Mouse (Mus musculus): ENCODE data around the gene Fam228a. TPM values are rescaled to one million over a fixed set of nuclear protein-coding genes. Genes with fewer than 3 reads are reported as not detected.

The Fam228a gene
- total RNA-seq, 2 experiments from 2014 or later: 2.3 to 2.7 TPM

Other genes with a start within 250 kb of the Fam228a start
- gene Itsn2, start 145.8 kb downstream of the Fam228a start, total RNA-seq (2021): 10 to 100 TPM; 48.7 to 49.5 TPM
- not detected for gene Gm3625, start 145.5 kb downstream of the Fam228a start, total RNA-seq (2021)
- gene Pfn4, start 30.6 kb upstream of the Fam228a start, total RNA-seq (2021): 10 to 100 TPM in 1 of 2 experiments, 1 to 10 TPM in 1; 9.6 to 10.6 TPM
- 10 to 100 TPM; 16.0 to 21.1 TPM for gene Fam228b, start 30.8 kb upstream of the Fam228a start, total RNA-seq (2021)
- gene Sf3b6, start 79.1 kb upstream of the Fam228a start, total RNA-seq (2021): 100 to 1,000 TPM; 127 to 135 TPM
- gene Fkbp1b, start 103.2 kb upstream of the Fam228a start, total RNA-seq (2021): 100 to 1,000 TPM in 1 of 2 experiments, 10 to 100 TPM in 1; 91.9 to 101 TPM
- gene Wdcp, start 104.9 kb upstream of the Fam228a start, total RNA-seq (2021): 10 to 100 TPM; 12.7 to 15.0 TPM
- 1 to 10 TPM; 1.6 to 1.9 TPM for gene Mfsd2b, start 135.9 kb upstream of the Fam228a start, total RNA-seq (2021)
- gene Ubxn2a, start 169.3 kb upstream of the Fam228a start, total RNA-seq (2021): 10 to 100 TPM; 29.4 to 30.5 TPM
- 10 to 100 TPM; 37.7 to 44.2 TPM for gene Atad2b, start 178.9 kb upstream of the Fam228a start, total RNA-seq (2021)